Mouse (Mus musculus) mature B cell (primary cell): ENCODE results near the gene Vwa5b2.

Experiments used
- in situ Hi-C: fragments of 300-500 bp; cut with MboI; formaldehyde crosslinking; loops from 2 replicates; pipeline ENCODE4 v1.14.3; 2019

Vwa5b2 gene

GRCm38 (mm10) chr16:20589366-20589938, at the start of gene Vwa5b2:
Gene Vwa5b2 (plus strand): TSS chr16:20589471.
- in situ Hi-C loops, result no loop called here

DNA sequence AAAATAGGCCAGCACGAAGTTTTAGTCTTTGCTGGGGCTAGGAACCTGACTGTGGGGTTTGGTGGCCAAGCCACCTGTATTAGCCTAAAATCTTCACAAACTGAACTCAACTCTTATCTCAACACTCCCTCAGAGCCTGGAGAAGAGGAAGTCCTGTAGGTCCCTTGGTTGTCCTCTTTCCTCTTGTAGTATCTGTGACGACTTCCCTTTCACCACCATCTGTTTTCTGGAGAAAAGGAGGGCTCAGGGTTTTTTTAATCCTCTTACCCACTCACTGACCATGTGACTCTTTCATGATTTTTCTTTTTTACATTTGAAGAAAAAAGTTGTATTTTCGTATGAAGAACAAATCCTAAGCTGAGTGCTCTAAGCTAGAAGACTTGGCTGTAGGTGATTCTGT, 49.6 kb upstream of the Vwa5b2 start:
- in situ Hi-C loops, result loop anchor here (10.0 kb wide), 1 partner anchor 65 kb away; no protein-coding TSS in a partner anchor

GRCm38 (mm10) chr16:20540438-20540837, 48.8 kb upstream of the Vwa5b2 start:
- in situ Hi-C loops, result loop anchor here (10.0 kb wide), 1 partner anchor 64 kb away; no protein-coding TSS in a partner anchor

- in situ Hi-C loops, result loop anchor here (10.0 kb wide), 1 partner anchor 59 kb away; no protein-coding TSS in a partner anchor
These were observed 43.6 kb upstream of the Vwa5b2 start for GRCm38 (mm10) chr16:20545696-20546095.

DNA sequence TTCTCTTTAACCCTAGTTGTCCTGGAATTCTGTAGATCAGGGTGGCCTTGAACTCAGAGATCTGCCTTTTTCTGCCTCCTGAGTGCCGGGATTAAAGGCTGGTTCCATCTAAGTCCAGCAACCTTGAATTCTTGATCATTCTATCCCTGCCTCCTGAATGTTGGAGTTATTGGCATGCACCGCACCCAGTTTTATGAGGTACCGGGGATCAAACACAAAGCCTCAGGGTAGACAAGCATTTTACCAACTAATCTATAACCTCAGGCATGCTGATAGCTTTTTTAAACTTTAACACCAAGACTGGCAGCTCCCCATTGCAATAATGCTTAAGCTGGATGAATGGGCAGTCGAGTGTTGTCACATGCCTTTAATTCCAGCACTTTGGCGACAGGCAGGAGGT, 41.8 kb upstream of the Vwa5b2 start:
- in situ Hi-C loops, result loop anchor here (10.0 kb wide), 1 partner anchor 57 kb away; no protein-coding TSS in a partner anchor

GRCm38 (mm10) chr16:20548096-20548948, 40.9 kb upstream of the Vwa5b2 start, which contains the start of gene Abcf3:
Gene Abcf3 (plus strand): TSS chr16:20548577.
- in situ Hi-C loops, result loop anchor here (10.0 kb wide), 1 partner anchor 56 kb away; no protein-coding TSS in a partner anchor

DNA sequence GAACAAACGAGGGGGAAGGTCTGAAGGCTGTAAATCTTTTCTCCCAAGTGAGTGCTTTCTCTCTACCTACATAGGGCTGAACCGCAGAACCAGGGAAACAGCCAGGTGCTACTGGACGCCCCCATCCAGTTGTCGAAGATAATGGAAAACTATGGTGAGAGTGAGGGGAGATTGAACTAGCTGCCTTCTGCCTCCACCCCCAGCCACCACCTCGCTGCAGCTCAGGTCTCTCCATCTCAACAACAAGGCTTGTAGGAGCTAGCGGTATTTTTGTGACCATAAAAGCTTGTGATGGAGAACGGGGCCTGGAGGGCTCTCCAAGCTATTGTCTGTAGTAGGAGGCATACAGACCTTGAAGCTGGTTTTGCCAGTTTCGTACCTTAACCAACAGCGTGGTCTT, 40.1 kb upstream of the Vwa5b2 start:
- in situ Hi-C loops, result loop anchor here (10.0 kb wide), 1 partner anchor 56 kb away; no protein-coding TSS in a partner anchor

DNA sequence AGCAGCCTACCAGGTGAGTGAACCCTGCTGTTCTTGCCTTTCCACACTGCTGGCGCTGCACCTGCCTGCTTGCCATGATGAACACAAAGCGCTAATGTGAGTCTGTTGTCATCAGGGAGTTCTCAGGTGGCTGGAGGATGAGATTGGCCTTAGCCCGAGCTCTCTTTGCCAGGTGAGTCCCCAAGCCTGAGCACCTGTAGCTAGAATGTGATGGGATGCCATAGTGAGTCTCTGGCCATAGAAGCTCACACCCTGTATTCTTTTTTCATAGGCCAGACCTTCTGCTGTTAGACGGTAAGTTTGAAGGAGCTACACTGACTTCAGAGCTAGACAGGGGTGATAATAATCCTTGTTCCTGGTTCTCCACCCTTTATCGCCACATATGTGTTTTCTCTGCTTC, 37.6 kb upstream of the Vwa5b2 start:
- in situ Hi-C loops, result no loop called here

DNA sequence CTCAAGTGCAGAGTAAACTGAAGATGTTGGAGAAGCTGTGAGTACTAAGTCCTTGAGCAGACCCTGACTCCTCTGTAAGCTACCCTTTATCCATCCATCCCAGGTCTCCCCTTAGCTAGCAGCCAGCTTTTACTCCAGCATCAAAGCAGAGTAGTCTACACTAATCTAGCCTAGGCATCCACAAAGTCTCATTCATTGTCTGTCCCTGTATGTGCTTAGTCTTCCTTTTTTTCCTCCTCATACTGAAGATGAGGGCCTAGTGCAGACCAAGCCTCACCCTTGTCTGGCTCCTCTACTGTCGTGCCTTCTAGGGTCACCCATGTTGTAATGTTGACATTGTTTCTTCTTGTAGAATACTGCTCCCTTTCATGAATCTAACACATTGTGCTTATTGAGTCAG, 36.7 kb upstream of the Vwa5b2 start:
- in situ Hi-C loops, result no loop called here

- in situ Hi-C loops, result no loop called here
These were observed 34.3 kb upstream of the Vwa5b2 start for GRCm38 (mm10) chr16:20555000-20555399.

- in situ Hi-C loops, result no loop called here
These were observed 31.9 kb upstream of the Vwa5b2 start for GRCm38 (mm10) chr16:20557381-20557780.

DNA sequence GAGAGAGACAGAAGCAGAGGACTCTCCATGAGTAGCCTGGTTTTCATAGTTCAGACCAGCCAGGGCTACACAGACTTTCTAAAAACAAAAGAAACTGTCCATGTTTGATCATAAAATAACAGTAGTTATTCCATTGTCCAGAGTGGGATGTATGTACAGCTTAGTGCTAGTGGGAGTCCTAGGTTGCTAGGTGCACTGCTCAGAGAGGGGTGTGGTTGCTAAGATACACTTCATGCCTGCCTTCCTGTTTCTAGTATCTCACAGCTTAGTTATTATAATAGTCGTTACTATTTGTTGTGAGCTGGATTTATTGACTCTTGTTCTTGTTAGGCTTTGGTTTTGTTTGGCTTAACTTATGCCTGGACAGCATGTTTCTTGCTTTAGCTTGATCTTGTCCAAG, 24.2 kb upstream of the Vwa5b2 start:
- in situ Hi-C loops, result no loop called here

DNA sequence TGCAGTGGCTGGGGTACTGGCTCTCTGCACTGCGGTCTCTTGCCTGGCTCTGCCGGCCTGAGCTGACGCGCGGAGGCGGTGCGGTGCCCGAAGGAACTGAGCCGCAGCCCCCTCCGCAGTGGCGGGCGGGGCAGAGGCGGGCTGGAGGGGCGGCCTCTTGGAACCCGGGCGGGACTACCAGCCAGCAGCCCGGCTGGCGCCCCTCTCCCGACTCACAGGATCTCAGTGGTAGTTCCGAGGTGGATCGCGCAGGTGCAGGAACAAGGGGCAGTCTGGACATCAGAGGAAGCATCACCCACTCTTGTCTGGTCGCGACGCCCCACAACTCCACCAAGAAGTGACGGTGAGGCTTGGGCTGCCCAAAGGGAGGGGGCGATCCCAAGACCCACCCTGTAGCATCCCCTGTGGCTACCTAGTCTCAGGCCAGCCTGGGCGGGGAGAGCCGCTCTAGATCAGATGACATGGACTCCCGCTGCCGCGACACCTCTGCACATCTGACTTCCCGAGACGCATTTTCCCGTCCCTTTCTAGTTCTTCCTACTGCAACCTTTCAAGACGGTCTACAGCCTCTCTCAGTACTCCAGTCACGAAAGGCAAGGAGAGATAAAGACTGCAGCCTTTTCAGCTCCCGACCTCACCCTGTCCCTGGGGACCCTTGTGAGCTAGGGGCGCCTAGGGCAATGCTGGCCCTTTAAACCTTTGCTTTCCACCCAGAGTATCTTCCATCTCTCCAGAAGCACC, 838 bp downstream of the Vwa5b2 start:
- in situ Hi-C loops, result no loop called here

- in situ Hi-C loops, result no loop called here
These were observed 1.4 kb downstream of the Vwa5b2 start for GRCm38 (mm10) chr16:20590680-20591038.

DNA sequence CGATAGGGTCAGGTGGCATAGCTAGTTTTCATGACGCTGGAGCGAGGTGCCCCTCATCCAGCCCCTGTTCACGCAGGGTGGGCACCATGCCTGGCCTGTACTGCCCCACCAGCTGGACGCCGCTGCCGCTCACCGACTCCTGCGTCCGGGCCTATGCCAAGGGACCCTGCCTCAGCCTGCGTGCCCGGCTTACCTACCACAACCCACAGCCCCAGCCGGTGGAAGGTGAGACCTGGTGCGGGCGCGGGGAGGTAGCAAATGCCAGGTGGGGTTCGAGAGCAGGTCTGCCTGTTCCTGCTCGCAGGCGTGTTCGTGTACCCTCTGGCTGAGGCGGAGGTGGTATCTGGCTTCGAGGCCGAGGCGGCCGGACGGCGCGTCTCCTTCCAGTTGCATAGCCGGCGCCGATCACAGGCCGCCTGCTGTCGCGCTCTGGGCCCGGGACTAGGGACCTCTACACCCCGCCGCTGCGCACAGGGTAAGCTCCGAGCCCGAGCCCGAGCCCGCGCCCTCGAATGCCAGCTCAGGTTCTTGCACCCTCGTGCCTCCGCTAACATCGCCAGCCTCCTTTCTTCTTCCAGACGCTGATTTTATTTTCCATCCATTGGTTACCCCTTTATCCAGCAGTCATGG, 1.9 kb downstream of the Vwa5b2 start:
- in situ Hi-C loops, result no loop called here

GRCm38 (mm10) chr16:20595060-20595673, 5.9 kb downstream of the Vwa5b2 start:
- in situ Hi-C loops, result no loop called here

DNA sequence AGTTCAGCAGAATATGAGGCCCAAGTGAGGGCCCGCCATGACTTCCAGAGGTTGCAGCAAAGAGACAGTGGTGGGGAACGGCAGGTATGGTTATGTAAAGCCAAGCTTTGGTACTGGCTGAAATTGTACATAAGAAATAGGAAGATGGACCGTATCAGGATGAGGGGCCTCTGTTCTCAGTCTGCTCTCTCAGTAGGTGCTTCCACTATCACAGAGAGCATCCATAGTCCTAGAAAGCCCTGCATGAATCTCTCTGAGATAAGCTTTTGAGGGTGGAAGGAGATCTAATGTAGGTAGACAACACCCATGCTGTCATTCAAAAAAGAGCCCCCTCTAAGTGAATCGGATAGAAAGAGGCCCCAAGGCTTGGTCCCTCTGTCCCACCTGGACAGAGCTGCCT, 6.5 kb downstream of the Vwa5b2 start:
- in situ Hi-C loops, result no loop called here

GRCm38 (mm10) chr16:20596687-20597441, 7.6 kb downstream of the Vwa5b2 start:
- in situ Hi-C loops, result no loop called here

- in situ Hi-C loops, result loop anchor here (10.0 kb wide), 1 partner anchor 56 kb away; the partner anchor contains the start of gene Abcf3
These were observed 11.2 kb downstream of the Vwa5b2 start for GRCm38 (mm10) chr16:20600511-20600910.

DNA sequence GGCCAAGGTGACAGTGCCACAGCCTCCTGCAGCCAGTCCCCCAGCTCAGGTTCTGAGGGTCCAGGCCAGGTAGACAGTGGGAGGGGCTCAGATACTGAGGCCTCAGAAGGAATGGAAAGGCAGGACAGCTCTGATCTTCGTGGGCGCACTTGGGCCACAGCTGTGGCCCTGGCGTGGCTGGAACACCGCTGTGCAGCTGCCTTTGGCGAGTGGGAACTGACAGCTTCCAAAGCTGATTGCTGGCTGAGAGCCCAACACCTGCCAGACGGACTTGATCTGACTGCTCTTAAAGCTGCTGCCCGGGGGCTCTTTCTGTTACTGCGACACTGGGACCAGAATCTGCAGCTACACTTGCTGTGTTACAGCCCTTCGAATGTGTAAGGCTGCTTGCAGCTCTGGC, 15.4 kb downstream of the Vwa5b2 start:
- in situ Hi-C loops, result loop anchor here (10.0 kb wide), 1 partner anchor 60 kb away; the partner anchor contains the start of gene Abcf3
